Mouse (Mus musculus) embryonic stem cell, embryonic (primary cell): Measurements from ENCODE around the gene Limk2.

Experiments used
- CTCF ChIA-PET, 4 experiments: fragments of 300-600 bp in 2 of 4; fragments of 350-600 bp in 2 of 4; sonication (Branson Sonifier 250); formaldehyde crosslinking; loops; one replicate each; lab custom pipeline; 2022; ENCODE audit warnings: inconsistent platforms in 2 of 4; lab: Charles Lee
- POLR2A ChIA-PET, 4 experiments: fragments of 300-600 bp in 2 of 4; fragments of 350-600 bp in 2 of 4; sonication (Branson Sonifier 250); formaldehyde crosslinking; loops; one replicate each; lab custom pipeline; 2022; ENCODE audit warnings: antibody characterized with exemption in 4 of 4, inconsistent platforms in 1 of 4; lab: Charles Lee

Gene Limk2

DNA sequence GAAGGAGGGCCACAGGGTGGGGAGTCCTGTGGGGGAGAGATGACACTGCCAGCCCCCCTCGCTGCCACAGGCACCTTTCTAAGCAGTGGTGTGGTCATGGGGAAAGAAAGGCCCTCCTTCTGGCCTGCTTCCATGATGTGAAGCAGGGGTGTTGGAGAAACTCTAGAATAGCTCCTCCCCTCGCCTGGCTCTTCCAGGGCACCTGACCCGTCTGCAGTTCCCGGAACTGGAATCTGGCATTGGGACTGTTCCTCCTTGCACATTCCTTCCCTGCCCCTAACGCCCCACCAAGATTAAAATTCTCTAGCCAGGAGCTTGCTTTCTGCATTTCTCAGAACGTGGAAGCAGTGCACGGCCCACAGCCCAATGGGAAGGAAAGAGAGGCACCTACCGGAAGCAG, 16.5 kb downstream of the Limk2 start:
- POLR2A ChIA-PET: interaction anchor here (0.6 to 9.0 kb wide), 30 partner anchors 9 to 256 kb away, joined by 3 to 93 read pairs (median 6); partner anchors contain the start of genes Drg1 (in 1 of the 4), Limk2 (in 1 of the 4), Morc2a (in 1 of the 4) and Pik3ip1 (in 1 of the 4)
- CTCF ChIA-PET: interaction anchor here in 3 of 4 experiments (1.1 to 1.6 kb wide), 4 partner anchors 9 to 79 kb away, joined by 3 to 4 read pairs (median 3); no protein-coding TSS in a partner anchor

DNA sequence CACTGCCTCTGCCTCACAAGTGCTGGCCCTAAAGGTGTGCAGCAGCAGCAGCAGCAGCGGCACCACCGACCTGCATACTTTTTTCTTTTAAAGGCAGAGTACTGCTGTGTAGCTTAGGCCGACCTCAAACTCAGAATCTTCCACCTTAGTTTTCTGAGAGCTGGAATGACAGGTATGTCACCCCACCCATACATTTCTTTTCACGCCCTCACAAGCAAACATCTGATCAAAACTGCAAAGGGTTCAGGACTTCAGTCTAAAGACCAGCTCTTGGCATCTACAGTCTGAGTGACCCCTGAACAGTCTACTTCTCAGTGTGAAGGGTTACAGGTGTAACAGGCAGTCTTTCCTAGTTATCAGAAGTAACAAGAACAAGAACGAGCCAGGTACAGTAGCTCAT, 18.2 kb downstream of the Limk2 start:
- CTCF ChIA-PET: interaction anchor here (0.5 to 1.9 kb wide), 12 partner anchors 9 to 880 kb away, joined by 3 to 6 read pairs (median 4); partner anchors contain the start of genes Limk2 (in 1 of the 4) and Selenom (in 1 of the 4)
- POLR2A ChIA-PET: interaction anchor here (0.6 to 9.0 kb wide), 49 partner anchors 9 to 598 kb away, joined by 3 to 93 read pairs (median 5); partner anchors contain the start of genes Rnf185 (in 3 of the 4), Drg1 (in 1 of the 4), Limk2 (in 1 of the 4) and Morc2a (in 1 of the 4)

DNA sequence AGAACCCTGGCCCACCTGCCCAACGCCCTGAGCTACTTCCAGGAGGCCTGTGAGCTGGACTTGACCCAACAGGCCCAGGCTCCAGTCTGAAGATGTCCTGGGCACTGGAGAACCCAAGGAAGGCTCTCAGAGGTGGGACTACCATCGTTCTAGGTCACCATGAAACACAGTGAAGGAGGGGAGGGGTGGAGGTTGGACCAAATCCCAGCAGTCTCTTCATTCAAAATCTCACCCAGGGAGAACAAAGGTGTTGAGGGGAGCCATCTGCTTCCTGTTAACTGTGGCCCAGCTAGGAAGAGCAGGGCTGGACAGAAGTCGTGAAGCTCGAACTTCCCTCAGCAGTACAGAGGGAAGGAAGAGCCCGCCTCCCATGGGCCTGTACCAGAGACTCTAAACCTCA, 19.0 kb downstream of the Limk2 start:
- POLR2A ChIA-PET: interaction anchor here (0.8 to 9.0 kb wide), 33 partner anchors 8 to 130 kb away, joined by 3 to 93 read pairs (median 6); partner anchors contain the start of genes Rnf185 (in 3 of the 4), Drg1 (in 2 of the 4), Limk2 (in 1 of the 4) and Patz1 (in 1 of the 4)
- CTCF ChIA-PET: interaction anchor here in 2 of 4 experiments (1.0 to 1.9 kb wide), 8 partner anchors 8 to 125 kb away, joined by 3 to 6 read pairs (median 4); partner anchors contain the start of genes Limk2 (in 1 of the 2) and Selenom (in 1 of the 2)

DNA sequence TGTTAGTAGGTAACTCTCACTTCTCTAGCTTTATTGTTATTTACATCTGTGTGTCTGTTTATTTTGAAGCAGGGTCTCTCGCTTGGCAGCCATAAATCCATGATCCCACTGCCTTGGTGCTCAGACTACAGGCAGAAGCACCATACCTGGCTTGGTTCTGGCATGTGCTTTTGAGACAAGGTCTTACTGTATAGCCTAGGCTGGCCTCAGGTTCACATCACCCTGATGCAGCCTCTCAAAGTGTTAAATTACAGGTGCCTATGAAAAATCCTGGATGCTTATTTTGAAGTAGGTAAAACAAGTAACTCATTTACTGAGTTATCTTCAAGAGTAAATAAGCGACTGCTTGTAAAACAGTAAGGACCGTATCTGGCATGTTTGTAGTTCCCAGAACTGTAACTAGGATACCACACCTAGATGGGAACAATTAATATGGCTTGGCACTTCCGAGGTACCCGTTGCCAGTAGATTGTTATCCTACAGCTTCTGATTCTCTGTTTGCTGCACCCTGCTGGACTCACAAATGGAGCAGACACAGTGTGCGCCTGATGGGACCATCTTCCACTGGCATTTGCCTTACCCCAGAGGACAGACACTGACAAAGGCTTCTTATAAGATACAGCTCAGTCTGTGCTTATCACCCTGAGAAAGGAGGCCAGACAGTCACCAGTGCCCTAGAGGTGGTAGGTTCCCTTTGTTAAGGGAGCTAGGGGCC, 21.4 kb downstream of the Limk2 start:
- CTCF ChIA-PET: interaction anchor here (0.6 to 2.0 kb wide), 34 partner anchors 8 to 132 kb away, joined by 3 to 12 read pairs (median 4); partner anchors contain the start of genes Limk2 (in 1 of the 4), Patz1 (in 1 of the 4), Pik3ip1 (in 1 of the 4) and Selenom (in 1 of the 4)

DNA sequence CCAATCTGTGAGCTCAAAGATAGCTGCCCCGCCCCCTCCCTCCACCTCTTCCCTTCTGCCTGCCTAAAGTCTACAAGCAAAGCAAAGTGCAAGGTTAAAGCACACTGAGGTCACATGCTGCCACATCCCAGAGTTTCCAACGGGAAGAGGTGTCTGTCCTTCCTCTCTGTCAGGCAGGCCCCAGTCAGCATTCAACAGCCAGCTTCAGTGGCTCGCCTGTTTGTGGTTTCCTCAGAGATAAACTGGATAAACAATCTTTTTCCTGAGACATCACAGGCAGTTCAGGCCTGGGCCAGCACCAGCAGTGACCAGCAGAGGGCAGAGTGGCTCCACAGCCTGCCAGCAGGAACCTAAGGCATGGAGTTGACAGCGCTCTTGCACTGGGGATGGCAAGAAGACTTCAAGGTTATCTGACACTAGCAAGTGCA, 22.0 kb downstream of the Limk2 start:
- ChIA-PET POLR2A (interaction anchor here in 3 of 4 experiments (0.6 to 9.0 kb wide), 30 partner anchors 9 to 146 kb away, joined by 3 to 93 read pairs (median 4); partner anchors contain the start of genes Limk2 (in 1 of the 3), Rnf185 (in 1 of the 3) and Selenom (in 1 of the 3)), CTCF (interaction anchor here (0.5 to 2.0 kb wide), 41 partner anchors 9 to 522 kb away, joined by 3 to 12 read pairs (median 4); partner anchors contain the start of genes Limk2 (in 1 of the 4), Patz1 (in 1 of the 4), Pik3ip1 (in 1 of the 4) and Selenom (in 1 of the 4))

More for the DNA sequence above, 21.4 kb downstream of the Limk2 start:
- POLR2A ChIA-PET: interaction anchor here (0.5 to 9.0 kb wide), 30 partner anchors 8 to 146 kb away, joined by 3 to 93 read pairs (median 4); partner anchors contain the start of genes Drg1 (in 1 of the 4), Rnf185 (in 1 of the 4) and Selenom (in 1 of the 4)

DNA sequence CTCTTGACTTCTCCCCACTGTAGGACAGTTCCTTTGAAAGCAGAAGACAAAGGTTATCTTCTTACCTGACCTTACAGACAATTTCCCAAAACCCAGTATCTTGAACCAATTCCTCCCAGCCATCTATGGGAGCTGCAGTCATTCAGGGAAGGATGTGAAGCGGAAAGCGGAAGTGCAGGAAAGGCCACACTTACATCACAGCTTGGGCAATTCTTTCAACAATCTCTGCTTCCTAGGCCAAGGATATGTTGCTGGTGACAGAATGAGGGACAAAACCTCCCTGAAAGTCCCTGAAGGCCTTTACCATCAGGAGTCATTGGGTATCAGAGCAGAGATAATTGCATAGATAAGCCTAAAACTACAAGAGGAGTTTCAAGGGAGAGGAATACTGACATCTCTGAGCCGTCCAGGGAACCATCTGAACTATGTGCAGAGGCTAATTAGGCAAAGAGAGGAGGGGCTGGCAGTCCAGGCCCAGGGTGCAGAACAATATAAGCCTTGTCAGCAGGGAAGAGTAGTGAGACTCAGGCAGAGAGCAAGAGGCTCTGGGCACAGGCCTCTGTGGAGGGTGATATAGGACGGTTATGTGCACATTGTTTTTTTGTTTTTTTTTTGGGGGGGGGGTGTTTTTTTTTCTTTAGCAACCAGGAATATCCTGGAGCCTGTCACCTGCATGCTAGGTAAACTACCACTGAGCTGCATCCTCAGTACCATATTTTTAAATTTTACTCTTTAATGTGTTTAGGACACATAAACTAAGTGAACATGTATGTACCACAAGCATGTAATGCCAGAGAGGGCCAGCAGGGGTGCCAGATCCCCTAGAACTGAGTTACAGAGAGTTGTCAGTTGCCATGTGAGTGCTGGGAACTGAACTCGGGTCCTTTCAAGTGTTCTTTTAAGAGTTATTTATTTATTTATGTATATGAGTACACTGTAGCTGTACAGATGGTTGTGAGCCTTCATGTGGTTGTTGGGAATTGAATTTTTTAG, 26.1 kb downstream of the Limk2 start:
- ChIA-PET CTCF (interaction anchor here in 3 of 4 experiments (0.5 to 2.2 kb wide), 10 partner anchors 9 to 1684 kb away, joined by 3 to 10 read pairs (median 3); no protein-coding TSS in a partner anchor), POLR2A (interaction anchor here (0.6 to 4.4 kb wide), 15 partner anchors 8 to 266 kb away, joined by 3 to 31 read pairs (median 3); partner anchors contain the start of gene Patz1 (in 1 of the 4))

DNA sequence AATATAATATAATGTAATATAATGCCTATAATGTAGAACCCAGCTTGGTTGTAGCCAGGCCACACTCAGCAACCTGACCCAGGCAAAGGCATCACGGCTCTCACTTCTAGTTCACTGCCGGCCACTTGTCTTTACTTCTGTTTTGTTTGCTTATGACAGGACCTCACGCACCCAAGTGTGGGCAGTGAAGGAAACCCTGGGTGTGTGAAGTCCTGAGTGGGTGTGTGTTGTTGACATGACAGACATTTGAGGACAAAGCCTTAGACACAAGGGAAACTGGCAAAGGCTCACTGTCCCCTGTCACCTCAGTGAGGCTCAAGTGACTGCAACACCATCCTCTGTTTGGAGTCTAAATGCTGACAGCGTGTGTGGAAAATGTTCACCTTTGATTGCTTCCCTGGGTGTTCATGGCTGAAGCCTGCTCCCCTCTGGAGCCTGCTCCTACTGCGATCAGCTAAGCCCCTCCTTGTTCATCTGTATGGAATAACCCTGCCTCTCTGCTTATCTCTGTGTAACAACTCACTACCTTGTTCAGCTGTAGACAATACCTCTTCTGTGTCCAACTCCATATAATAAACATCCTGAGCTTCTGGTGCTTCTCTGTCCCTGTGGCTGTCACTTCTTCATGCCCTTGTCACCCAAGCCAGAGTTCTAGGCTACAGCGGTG, 27.7 kb downstream of the Limk2 start:
- ChIA-PET CTCF (interaction anchor here in 2 of 4 experiments (0.8 to 2.2 kb wide), 5 partner anchors 9 to 34 kb away, joined by 3 to 7 read pairs (median 3); no protein-coding TSS in a partner anchor), POLR2A (interaction anchor here (0.6 to 4.4 kb wide), 12 partner anchors 9 to 268 kb away, joined by 3 to 31 read pairs (median 3); partner anchors contain the start of gene Morc2a (in 1 of the 4))

DNA sequence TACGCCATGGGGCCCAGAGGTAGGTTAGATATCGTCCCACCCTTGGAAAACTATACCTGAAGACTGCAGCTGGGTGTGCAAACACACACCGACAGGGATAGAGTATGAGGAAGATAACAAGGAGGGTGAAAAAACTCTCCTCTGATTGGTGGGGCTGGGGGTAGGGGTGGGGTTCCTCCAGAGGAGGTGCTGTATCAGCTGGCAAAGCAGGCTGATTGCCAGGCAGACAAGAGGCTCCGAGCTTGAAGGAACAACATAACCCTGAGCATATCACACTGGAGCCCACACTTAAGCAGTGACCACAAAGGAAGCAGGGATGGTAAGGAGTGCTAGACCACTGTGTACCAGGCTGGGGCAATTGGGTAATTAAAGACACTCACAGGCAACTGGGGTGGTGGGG, 29.6 kb downstream of the Limk2 start:
- POLR2A ChIA-PET: interaction anchor here in 2 of 4 experiments (1.0 to 1.7 kb wide), 3 partner anchors 13 to 73 kb away, joined by 4 to 5 read pairs (median 4); partner anchors contain the start of gene Rnf185 (in 1 of the 2)
- CTCF ChIA-PET: no interaction called here

DNA sequence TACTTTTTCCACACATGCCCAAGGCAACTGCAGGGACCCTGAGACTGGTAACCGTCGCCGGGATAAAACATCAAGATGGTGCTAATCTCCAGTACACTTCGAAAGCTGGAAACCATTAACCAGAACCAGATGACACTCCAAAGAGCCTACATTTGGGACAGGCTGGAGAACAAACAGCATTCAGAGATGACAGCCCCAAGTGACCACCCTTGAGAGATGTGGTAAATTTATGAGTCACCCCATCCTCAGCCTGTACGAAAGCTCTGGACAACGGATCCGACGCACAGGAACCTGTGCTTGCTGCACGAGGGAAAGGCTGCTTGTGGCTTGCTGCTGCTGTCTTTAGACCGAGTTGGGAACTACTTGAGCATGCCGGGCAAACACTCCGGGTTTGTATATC, 34.2 kb downstream of the Limk2 start:
- CTCF ChIA-PET: interaction anchor here in 3 of 4 experiments (0.5 to 2.2 kb wide), 10 partner anchors 7 to 1459 kb away, joined by 3 to 13 read pairs (median 3); no protein-coding TSS in a partner anchor
- POLR2A ChIA-PET: interaction anchor here (0.5 to 5.2 kb wide), 22 partner anchors 9 to 375 kb away, joined by 3 to 29 read pairs (median 5); partner anchors contain the start of gene Drg1 (in 1 of the 4)

DNA sequence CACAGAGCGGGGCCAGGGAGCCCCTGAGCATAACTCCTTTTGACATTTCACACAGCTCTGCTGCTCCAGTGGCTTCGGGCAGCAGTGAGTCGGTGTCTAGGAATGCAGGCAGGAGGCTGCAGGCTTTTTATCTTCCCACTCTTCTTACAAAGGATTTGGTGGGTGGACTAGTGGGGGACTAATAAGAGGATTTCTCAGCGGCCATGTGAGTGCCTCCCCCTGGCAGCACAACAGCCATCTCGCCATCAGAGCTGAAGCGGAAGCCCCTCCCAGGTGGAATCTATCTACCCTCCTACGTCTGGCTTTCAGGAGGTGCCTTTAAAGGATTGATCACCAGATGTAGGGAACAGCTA, 34.7 kb downstream of the Limk2 start:
- CTCF ChIA-PET: interaction anchor here in 3 of 4 experiments (0.5 to 2.2 kb wide), 8 partner anchors 8 to 1459 kb away, joined by 3 to 13 read pairs (median 3); no protein-coding TSS in a partner anchor

DNA sequence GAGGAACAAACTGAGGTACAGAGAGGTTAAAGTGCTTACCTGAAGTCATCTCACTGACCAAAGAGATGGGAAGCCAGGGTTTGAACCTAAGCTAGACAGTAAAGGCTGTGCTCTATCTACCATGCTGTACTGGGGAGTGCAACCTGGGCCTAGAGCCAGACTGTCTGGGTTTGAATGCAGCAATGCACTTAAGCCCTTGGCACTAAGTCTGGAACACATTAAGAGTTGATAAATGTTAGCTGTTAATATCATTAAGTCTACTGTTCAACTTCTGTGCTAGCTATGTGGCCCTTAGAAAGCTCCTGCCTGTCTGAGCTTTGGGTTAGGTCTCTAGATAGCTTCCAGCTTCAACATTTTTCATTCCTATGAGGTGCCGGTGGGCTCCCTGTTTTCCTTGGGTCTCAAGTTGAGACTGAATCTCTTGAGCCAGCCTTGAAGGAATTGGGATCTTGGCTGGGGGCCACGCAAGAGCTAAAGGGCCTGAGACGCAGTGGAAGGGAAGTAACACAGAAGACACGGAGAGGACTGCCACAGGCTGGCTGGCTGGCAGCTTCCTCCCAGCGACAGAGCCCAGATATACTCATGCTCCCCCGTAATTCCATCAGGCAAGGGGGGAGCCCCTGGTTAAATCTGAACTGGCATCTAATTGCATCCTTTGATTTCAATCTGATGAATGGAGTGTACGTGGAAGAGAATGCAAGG, 35.2 kb downstream of the Limk2 start:
- ChIA-PET CTCF (interaction anchor here (0.9 to 2.2 kb wide), 6 partner anchors 8 to 60 kb away, joined by 3 to 13 read pairs (median 3); no protein-coding TSS in a partner anchor), POLR2A (interaction anchor here (0.7 to 5.2 kb wide), 24 partner anchors 8 to 139 kb away, joined by 3 to 29 read pairs (median 5); partner anchors contain the start of genes Drg1 (in 1 of the 4) and Limk2 (in 1 of the 4))

More for the DNA sequence above, 34.7 kb downstream of the Limk2 start:
- POLR2A ChIA-PET: interaction anchor here in 3 of 4 experiments (0.5 to 5.2 kb wide), 26 partner anchors 8 to 376 kb away, joined by 3 to 29 read pairs (median 5); partner anchors contain the start of gene Drg1 (in 1 of the 3)

DNA sequence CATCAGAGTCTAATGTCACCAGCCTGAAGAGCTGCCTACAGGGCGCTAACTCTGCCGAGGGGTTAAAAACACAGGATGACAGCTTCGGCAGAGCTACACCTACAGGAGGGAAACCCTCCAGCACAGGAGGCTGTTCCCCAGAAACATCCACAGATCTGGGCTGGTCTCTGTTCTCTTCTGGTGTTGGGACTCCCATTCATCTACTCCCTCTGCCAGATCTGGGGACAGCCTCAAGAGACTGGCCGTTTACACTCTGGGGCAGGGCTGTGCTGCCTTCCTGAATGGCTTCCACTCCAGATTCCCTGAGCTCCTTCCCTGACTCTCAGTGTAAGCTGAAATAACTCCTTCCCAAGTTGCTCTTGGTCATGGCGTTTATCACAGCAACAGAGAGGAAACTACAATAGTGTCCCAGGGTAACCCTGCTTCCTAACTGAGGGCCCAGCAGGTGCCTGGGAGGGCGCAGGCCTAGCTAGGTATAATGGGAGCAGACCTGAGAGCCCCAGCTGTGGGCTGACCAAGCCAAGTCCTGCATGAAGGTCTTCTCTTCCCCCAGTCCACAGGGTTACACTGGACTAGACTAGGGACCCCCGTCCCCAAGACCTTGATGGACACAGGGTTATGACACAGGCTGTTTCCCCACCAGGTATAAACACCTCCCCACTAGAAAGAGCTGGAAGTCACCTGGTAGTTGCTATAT, 37.2 kb downstream of the Limk2 start:
- POLR2A ChIA-PET: interaction anchor here (0.6 to 15.7 kb wide), 57 partner anchors 9 to 524 kb away, joined by 3 to 216 read pairs (median 5); partner anchors contain the start of genes Drg1 (in 3 of the 4), Morc2a (in 2 of the 4), Pik3ip1 (in 2 of the 4) and Rnf185 (in 2 of the 4)
- CTCF ChIA-PET: interaction anchor here (0.6 to 1.9 kb wide), 27 partner anchors 10 to 463 kb away, joined by 3 to 10 read pairs (median 4); partner anchors contain the start of gene Pik3ip1 (in 1 of the 4)

DNA sequence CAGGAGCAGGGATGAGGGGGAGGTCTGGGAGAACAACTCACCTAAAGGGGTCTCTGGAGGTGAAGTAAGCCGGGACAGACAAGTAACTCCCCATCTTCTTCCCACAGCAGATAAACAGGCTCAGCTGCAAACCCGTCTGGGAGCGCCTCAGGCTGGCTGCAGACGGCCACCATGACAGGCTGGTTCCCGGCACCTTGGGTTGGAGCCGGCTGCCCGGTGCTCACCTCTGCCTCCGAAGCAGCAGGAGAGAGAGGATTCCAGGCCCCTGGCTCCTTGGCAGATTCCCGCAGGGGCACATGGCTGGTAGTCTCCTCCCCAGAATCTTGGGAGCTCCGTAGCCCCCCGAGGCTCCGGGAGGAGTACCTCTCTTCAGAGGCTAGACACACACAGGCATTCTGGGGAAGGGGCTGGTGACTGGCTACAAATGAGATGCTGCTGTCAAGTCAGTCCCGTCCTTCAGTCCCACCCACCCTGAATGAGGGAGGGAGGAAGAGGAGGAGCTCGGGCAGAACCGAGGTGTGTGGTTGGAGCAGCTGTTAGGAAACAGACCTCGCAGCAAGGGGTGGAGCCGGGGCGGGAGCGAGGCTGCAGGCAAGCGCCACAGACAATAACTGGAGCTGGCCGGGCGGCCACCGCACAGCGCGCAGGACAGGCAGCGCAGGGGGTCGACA, 37.9 kb downstream of the Limk2 start:
- ChIA-PET POLR2A (interaction anchor here (0.6 to 15.7 kb wide), 58 partner anchors 9 to 525 kb away, joined by 3 to 216 read pairs (median 5); partner anchors contain the start of genes Drg1 (in 3 of the 4), Morc2a (in 2 of the 4), Pik3ip1 (in 2 of the 4) and Rnf185 (in 2 of the 4)), CTCF (interaction anchor here (0.6 to 1.9 kb wide), 28 partner anchors 11 to 464 kb away, joined by 3 to 16 read pairs (median 4); partner anchors contain the start of gene Pik3ip1 (in 1 of the 4))
